Mouse (Mus musculus) thymus, adult 2 months (tissue): ENCODE data around the gene Isy1. TPM values are rescaled to one million over a fixed set of nuclear protein-coding genes. Genes with fewer than 3 reads are reported as not detected.

ENCODE experiments used
- DNase-seq: peaks from one replicate; pipeline ENCODE4 v3.0.0; 2021
- H3K27ac ChIP-seq: fragments of 200-500 bp; 2 replicates; pipeline ENCODE4 v1.5.1; 2012; ENCODE audit warnings: low read length, control low read depth; ENCODE audit not compliant: control insufficient read depth, insufficient read depth
- H3K27me3 ChIP-seq: fragments of 200-500 bp; 2 replicates; pipeline ENCODE4 v1.6.1; 2012; ENCODE audit warnings: mild to moderate bottlenecking, low read length, moderate library complexity, mixed read lengths; ENCODE audit not compliant: control insufficient read depth, insufficient read depth
- H3K36me3 ChIP-seq: fragments of 200-500 bp; 2 replicates; pipeline ENCODE4 v1.6.1; 2012; ENCODE audit warnings: mild to moderate bottlenecking, low read length, moderate library complexity; ENCODE audit not compliant: control insufficient read depth, insufficient read depth
- H3K4me1 ChIP-seq: fragments of 200-500 bp; replicated peaks from 2 replicates; pipeline ENCODE4 v1.6.1; 2012; ENCODE audit warnings: low read length; ENCODE audit not compliant: control insufficient read depth, insufficient read depth
- H3K4me3 ChIP-seq: fragments of 200-500 bp; 2 replicates; pipeline ENCODE4 v1.5.1; 2012; ENCODE audit warnings: mild to moderate bottlenecking, low read length, control low read depth, moderate library complexity; ENCODE audit not compliant: control insufficient read depth, insufficient read depth
- CTCF ChIP-seq: fragments of 200-500 bp; IDR thresholded peaks from 2 replicates; pipeline ENCODE4 v1.5.1; 2012; ENCODE audit warnings: mild to moderate bottlenecking, control low read depth, low read length, moderate library complexity, borderline replicate concordance; ENCODE audit not compliant: control insufficient read depth, poor library complexity, insufficient read depth; ENCODE audit errors: extremely low read depth
- POLR2A ChIP-seq: fragments of 200-500 bp; IDR thresholded peaks from 2 replicates; pipeline ENCODE4 v1.6.1; 2012; ENCODE audit warnings: mild to moderate bottlenecking, low read length, control low read depth, moderate library complexity; ENCODE audit not compliant: control insufficient read depth, poor library complexity, insufficient read depth; ENCODE audit errors: extremely low read depth
- WGBS: fragments of 180-500 bp; shearing (Covaris S2); methylation state at CpG from one replicate; pipeline ENCODE4 v1.1.7; 2018; 5-methylcytosine and 5-hydroxymethylcytosine counted together
- polyA plus RNA-seq: library from polyadenylated mRNA; depleted of rRNA; stranded (reverse); fragments of >200 nt; gene quantifications from 2 replicates; pipeline ENCODE4 v1.2.3, GENCODE M21; 2012

Gene Isy1
- polyA plus RNA-seq, 1 experiment = 51.1 TPM

GRCm38 (mm10) chr6:87850900-87851614 lies 12.5 kb upstream of the Isy1 start, which contains the start of gene Cnbp:
Gene Cnbp (minus strand): TSS chr6:87851106.
- DNase-seq = peak; percentile 96
- under 1% methylated on average over 55 of the region's 55 CpGs for WGBS
- TF ChIP-seq POLR2A (peak; percentile 97), CTCF (peak; percentile 68)

GRCm38 (mm10) chr6:87850155-87850899 lies 11.7 kb upstream of the Isy1 start:
- Histone ChIP-seq H3K27me3 (no peaks in the 10 kb centered on the region), H3K4me1 (peaks cover 6% of the 10 kb centered on the region), H3K27ac (peak overlapping the region; percentile 38), H3K36me3 (peaks cover 4% of the 10 kb centered on the region), H3K4me3 (peak overlapping the region; percentile 68)
- DNase-seq = no peak
- WGBS = under 1% methylated on average over 73 of the region's 73 CpGs
- TF ChIP-seq POLR2A (no peak), CTCF (no peak)

More at GRCm38 (mm10) chr6:87850900-87851614, 12.5 kb upstream of the Isy1 start, which contains the start of gene Cnbp:
- Histone ChIP-seq H3K4me1 (peaks cover 6% of the 10 kb centered on the region), H3K27me3 (no peaks in the 10 kb centered on the region), H3K4me3 (peak within 1 kb of the TSS; percentile 68), H3K36me3 (no peaks in the 10 kb centered on the region; the same call in 1 of the 2 replicates), H3K27ac (peak within 1 kb of the TSS; percentile 49)

GRCm38 (mm10) chr6:87849780-87850154 lies 11.2 kb upstream of the Isy1 start:
- 0% methylated on average over 8 of the region's 8 CpGs for WGBS

GRCm38 (mm10) chr6:87846813-87847212 lies 8.2 kb upstream of the Isy1 start:
- TF ChIP-seq POLR2A = no peak
- TF ChIP-seq CTCF = no peak
- peaks cover 39% of the 10 kb centered on the region for H3K36me3 ChIP-seq
- no peak overlapping the region for H3K4me3 ChIP-seq
- no peaks in the 10 kb centered on the region for H3K27me3 ChIP-seq
- 48% methylated on average over 1 of the region's 1 CpGs for WGBS
- H3K4me1 ChIP-seq = peaks cover 6% of the 10 kb centered on the region
- no peak overlapping the region for H3K27ac ChIP-seq
- no peak for DNase-seq

More at GRCm38 (mm10) chr6:87849780-87850154, 11.2 kb upstream of the Isy1 start:
- Histone ChIP-seq H3K27ac (peak overlapping the region; percentile 38; the same call in 1 of the 2 replicates), H3K4me3 (peak overlapping the region; percentile 68), H3K4me1 (peaks cover 6% of the 10 kb centered on the region), H3K36me3 (peaks cover 10% of the 10 kb centered on the region), H3K27me3 (no peaks in the 10 kb centered on the region)
- TF ChIP-seq POLR2A (no peak), CTCF (no peak)
- peak; percentile 17 for DNase-seq

GRCm38 (mm10) chr6:87845031-87845695 lies 6.6 kb upstream of the Isy1 start:
- no peak for TF ChIP-seq CTCF
- no peak for TF ChIP-seq POLR2A
- H3K36me3 ChIP-seq = peaks cover 42% of the 10 kb centered on the region
- DNase-seq = no peak
- no peaks in the 10 kb centered on the region for H3K27me3 ChIP-seq
- WGBS = 95% methylated on average over 13 of the region's 13 CpGs
- H3K4me3 ChIP-seq = no peak overlapping the region
- H3K4me1 ChIP-seq = peaks cover 2% of the 10 kb centered on the region; the same call in 1 of the 2 replicates
- H3K27ac ChIP-seq = no peak overlapping the region

GRCm38 (mm10) chr6:87842254-87842653 lies 3.7 kb upstream of the Isy1 start:
- 57% methylated on average over 1 of the region's 1 CpGs for WGBS

More at GRCm38 (mm10) chr6:87842254-87842653, 3.7 kb upstream of the Isy1 start:
- Histone ChIP-seq H3K4me3 (no peak overlapping the region), H3K4me1 (peaks cover 2% of the 10 kb centered on the region; the same call in 1 of the 2 replicates), H3K27ac (no peak overlapping the region), H3K27me3 (no peaks in the 10 kb centered on the region), H3K36me3 (peaks cover 42% of the 10 kb centered on the region)
- DNase-seq = peak; percentile 24
- TF ChIP-seq POLR2A (no peak), CTCF (no peak)
